Mouse (Mus musculus) stomach, embryonic 14.5 days (tissue): ENCODE results near the gene Traf3. TPM values are rescaled to one million over a fixed set of nuclear protein-coding genes. Genes with fewer than 3 reads are reported as not detected.

Source experiments
- ATAC-seq: fragments of 200-750 bp; cut with Nextera tagmentation; 2 replicates; pipeline ENCODE4 v1.8.0; 2017; ENCODE audit warnings: low read depth, moderate TSS enrichment; ENCODE audit not compliant: insufficient number of reproducible peaks, insufficient read depth, low FRiP score
- H3K27ac ChIP-seq: fragments of 300-500 bp; sonication (generic); 2 replicates; pipeline ENCODE4 v1.5.1; 2014; ENCODE audit warnings: mild to moderate bottlenecking, low read length, moderate library complexity, mixed read lengths
- H3K27me3 ChIP-seq: fragments of 300-500 bp; sonication (generic); 2 replicates; pipeline ENCODE4 v1.6.1; 2014; ENCODE audit warnings: low read length, control low read depth, mixed read lengths; ENCODE audit not compliant: control insufficient read depth, insufficient read depth
- H3K36me3 ChIP-seq: fragments of 300-500 bp; sonication (generic); 2 replicates; pipeline ENCODE4 v1.6.1; 2014; ENCODE audit warnings: mild to moderate bottlenecking, control low read depth, low read length, moderate library complexity, mixed read lengths; ENCODE audit not compliant: control insufficient read depth, insufficient read depth
- H3K4me1 ChIP-seq: fragments of 300-500 bp; sonication (generic); 2 replicates; pipeline ENCODE4 v1.6.1; 2014; ENCODE audit warnings: low read length, control low read depth, mixed read lengths; ENCODE audit not compliant: control insufficient read depth, insufficient read depth
- H3K4me2 ChIP-seq: fragments of 300-500 bp; sonication (generic); replicated peaks from 2 replicates; pipeline ENCODE4 v1.6.1; 2014; ENCODE audit warnings: low read depth, low read length, control low read depth
- H3K4me3 ChIP-seq: fragments of 300-500 bp; sonication (generic); 2 replicates; pipeline ENCODE4 v1.5.1; 2014; ENCODE audit warnings: low read depth, low read length, control low read depth
- H3K9ac ChIP-seq: fragments of 300-500 bp; sonication (generic); replicated peaks from 2 replicates; pipeline ENCODE4 v1.6.1; 2014; ENCODE audit warnings: low read depth, mild to moderate bottlenecking, control low read depth, low read length, moderate library complexity, mixed read lengths
- H3K9me3 ChIP-seq: fragments of 300-500 bp; sonication (generic); 2 replicates; pipeline ENCODE4 v1.6.1; 2016; ENCODE audit warnings: low read depth, low read length, control low read depth; ENCODE audit not compliant: control insufficient read depth
- WGBS: fragments of 180-500 bp; shearing (Covaris S2); extraction: QIAGEN DNeasy Blood & Tissue Kit; methylation state at CpG from one replicate; pipeline ENCODE4 v1.1.7; 2014; 5-methylcytosine and 5-hydroxymethylcytosine counted together
- polyA plus RNA-seq: library from polyadenylated mRNA; unstranded; fragments of >200 nt; fragmentation: Nextera tagmentation; extraction: Ambion mirVana; gene quantifications from 2 replicates; pipeline ENCODE4 v1.2.1, GENCODE M21; 2014

The Traf3 gene
- polyA plus RNA-seq, 1 experiment from 2014 or later = 13.0 TPM

DNA sequence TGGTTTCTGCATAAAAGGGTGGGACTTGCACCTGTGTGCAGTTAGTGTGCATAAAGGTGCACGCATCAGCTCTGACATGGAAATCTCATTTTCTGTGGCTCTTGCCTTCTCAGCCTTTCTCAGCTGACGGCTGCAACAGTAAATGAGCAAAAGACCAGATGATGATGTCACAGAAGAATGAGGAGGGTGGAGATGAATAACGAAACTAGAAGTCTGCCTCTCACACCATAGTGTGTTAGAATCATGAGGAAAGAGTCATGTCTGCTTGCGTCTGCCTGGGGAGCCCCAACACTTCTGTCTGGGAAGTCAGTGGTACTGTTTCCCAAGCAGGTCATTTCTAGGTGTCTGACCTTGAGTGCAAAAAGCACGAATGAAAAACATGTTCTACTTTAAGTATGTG is 15.7 kb downstream of the Traf3 start:
- WGBS = 87% methylated on average over 5 of the region's 5 CpGs
- Histone ChIP-seq H3K27me3 (no peaks in the 10 kb centered on the region), H3K36me3 (no peaks in the 10 kb centered on the region), H3K4me2 (no peak overlapping the region), H3K9ac (no peak overlapping the region), H3K27ac (no peak overlapping the region), H3K4me1 (no peaks in the 10 kb centered on the region), H3K4me3 (no peak overlapping the region), H3K9me3 (no peaks in the 10 kb centered on the region)
- no peak for ATAC-seq

DNA sequence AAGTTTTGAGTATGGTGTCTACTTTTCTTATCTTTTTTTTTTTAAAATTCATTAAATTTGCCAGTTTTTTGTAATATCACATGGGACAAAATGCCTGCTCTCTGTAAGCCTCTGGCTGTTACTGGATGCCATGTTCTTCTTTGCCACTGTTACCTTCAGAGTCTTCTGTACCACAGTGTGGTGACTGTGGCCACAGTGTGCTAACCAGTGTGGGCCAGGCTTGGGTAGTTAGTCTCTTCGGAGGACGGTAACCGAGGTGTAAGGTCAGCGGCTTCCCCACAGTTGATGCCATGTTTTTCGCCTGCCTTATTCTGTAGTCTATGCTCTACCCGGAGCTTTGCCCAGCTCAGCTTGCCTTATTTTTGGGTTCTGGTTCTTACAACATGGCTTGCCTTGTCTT is 16.2 kb downstream of the Traf3 start:
- Histone ChIP-seq H3K36me3 (no peaks in the 10 kb centered on the region), H3K4me1 (no peaks in the 10 kb centered on the region), H3K4me2 (no peak overlapping the region), H3K9ac (no peak overlapping the region), H3K4me3 (no peak overlapping the region), H3K27ac (no peak overlapping the region), H3K9me3 (no peaks in the 10 kb centered on the region), H3K27me3 (no peaks in the 10 kb centered on the region)
- ATAC-seq = no peak
- 95% methylated on average over 6 of the region's 6 CpGs for WGBS

- no peak within 1 kb of the TSS for H3K27ac ChIP-seq
- H3K9me3 ChIP-seq = no peaks in the 10 kb centered on the region
- ATAC-seq = no peak
- H3K4me1 ChIP-seq = no peaks in the 10 kb centered on the region
- no peak within 1 kb of the TSS for H3K9ac ChIP-seq
- 70% methylated on average over 5 of the region's 5 CpGs for WGBS
- H3K4me3 ChIP-seq = no peak within 1 kb of the TSS
- H3K4me2 ChIP-seq = no peak within 1 kb of the TSS
- H3K36me3 ChIP-seq = no peaks in the 10 kb centered on the region
- H3K27me3 ChIP-seq = no peaks in the 10 kb centered on the region
Measured at GRCm38 (mm10) chr12:111184476-111184875, 18.3 kb downstream of the Traf3 start, which contains the start of gene 4930595D18Rik. Gene 4930595D18Rik, minus strand, starts transcription at chr12:111184491.

GRCm38 (mm10) chr12:111186986-111187385 is 20.8 kb downstream of the Traf3 start:
- WGBS = 86% methylated on average over 3 of the region's 3 CpGs

GRCm38 (mm10) chr12:111188295-111188694 is 22.1 kb downstream of the Traf3 start:
- Histone ChIP-seq H3K9me3 (no peaks in the 10 kb centered on the region), H3K27me3 (no peaks in the 10 kb centered on the region), H3K4me1 (peaks cover 4% of the 10 kb centered on the region; the same call in 1 of the 2 replicates), H3K9ac (no peak overlapping the region), H3K4me3 (no peak overlapping the region), H3K27ac (no peak overlapping the region), H3K4me2 (no peak overlapping the region), H3K36me3 (no peaks in the 10 kb centered on the region)
- no peak for ATAC-seq
- 90% methylated on average over 4 of the region's 4 CpGs for WGBS

More at GRCm38 (mm10) chr12:111186986-111187385, 20.8 kb downstream of the Traf3 start:
- ATAC-seq = no peak
- H3K36me3 ChIP-seq = no peaks in the 10 kb centered on the region
- no peaks in the 10 kb centered on the region for H3K27me3 ChIP-seq
- H3K9me3 ChIP-seq = no peaks in the 10 kb centered on the region
- H3K9ac ChIP-seq = no peak overlapping the region
- no peak overlapping the region for H3K4me2 ChIP-seq
- no peaks in the 10 kb centered on the region for H3K4me1 ChIP-seq
- H3K4me3 ChIP-seq = no peak overlapping the region
- no peak overlapping the region for H3K27ac ChIP-seq

DNA sequence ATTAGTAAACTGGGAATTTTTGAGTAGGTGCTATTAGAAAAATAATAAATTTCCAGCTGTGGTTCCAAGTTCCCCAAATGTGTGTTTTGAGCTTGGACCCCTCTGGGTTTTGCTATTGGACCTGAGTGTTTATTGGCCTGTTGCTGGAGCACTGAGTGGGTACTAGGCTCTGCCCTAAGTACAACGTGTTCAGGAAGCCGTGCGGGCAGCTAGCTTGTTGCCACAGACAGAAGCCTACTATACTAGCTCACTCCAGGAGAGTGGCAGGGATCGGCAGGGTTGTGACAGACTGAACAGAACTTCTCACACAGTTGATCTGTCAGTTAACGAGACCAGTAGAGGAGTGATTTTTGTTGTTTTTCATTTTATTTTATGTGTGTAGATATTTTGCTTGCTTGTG is 24.2 kb downstream of the Traf3 start:
- WGBS = 90% methylated on average over 5 of the region's 5 CpGs
- ATAC-seq = no peak
- H3K27me3 ChIP-seq = no peaks in the 10 kb centered on the region
- H3K9me3 ChIP-seq = no peaks in the 10 kb centered on the region
- H3K9ac ChIP-seq = no peak overlapping the region
- H3K27ac ChIP-seq = no peak overlapping the region
- peaks cover 6% of the 10 kb centered on the region; the same call in 1 of the 2 replicates for H3K4me1 ChIP-seq
- H3K4me3 ChIP-seq = no peak overlapping the region
- no peaks in the 10 kb centered on the region for H3K36me3 ChIP-seq
- H3K4me2 ChIP-seq = no peak overlapping the region

DNA sequence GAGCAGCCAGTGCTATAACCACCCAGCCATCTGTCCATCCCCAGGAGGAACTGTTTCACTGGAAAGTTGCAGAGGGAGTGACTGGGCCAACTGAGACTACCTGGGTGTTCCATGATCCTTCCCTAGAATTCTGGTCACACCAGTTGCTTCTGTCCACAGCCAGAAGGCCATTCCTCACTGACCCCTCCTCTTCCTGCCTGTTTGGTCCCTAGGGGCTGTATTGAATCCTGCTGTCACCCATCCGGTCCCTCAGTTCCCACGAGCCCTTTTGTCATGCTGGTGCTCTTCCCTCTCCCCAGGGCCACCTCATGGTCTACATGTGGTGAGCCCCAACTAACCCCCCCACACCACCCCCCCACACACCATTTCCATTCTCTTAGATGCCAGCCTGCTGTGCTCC is 24.7 kb downstream of the Traf3 start:
- no peak for ATAC-seq
- Histone ChIP-seq H3K36me3 (no peaks in the 10 kb centered on the region), H3K27ac (no peak overlapping the region), H3K4me1 (peaks cover 6% of the 10 kb centered on the region; the same call in 1 of the 2 replicates), H3K4me2 (no peak overlapping the region), H3K9me3 (no peaks in the 10 kb centered on the region), H3K4me3 (no peak overlapping the region), H3K27me3 (no peaks in the 10 kb centered on the region), H3K9ac (no peak overlapping the region)
- 72% methylated on average over 2 of the region's 2 CpGs for WGBS

DNA sequence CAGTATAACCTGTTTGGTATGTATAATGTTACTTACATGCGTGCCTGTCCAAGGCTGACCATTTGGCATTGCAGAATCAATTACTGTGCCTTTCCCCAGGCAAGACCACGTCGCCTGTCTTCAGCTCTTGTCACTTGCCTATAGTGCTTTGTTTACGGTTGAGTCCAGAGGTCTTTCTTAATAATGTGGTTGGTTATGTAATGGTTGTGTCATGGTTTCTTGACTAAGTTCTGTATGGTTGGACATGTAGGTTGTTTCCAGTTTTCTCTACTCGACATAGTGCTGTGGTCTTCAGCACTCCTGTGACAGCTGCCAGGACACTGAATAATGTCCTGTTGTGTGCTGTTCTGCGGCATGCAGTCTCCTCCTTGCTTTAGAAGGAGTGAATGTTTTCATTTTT is 26.6 kb downstream of the Traf3 start:
- Histone ChIP-seq H3K4me2 (no peak overlapping the region), H3K4me1 (peaks cover 6% of the 10 kb centered on the region; the same call in 1 of the 2 replicates), H3K9ac (no peak overlapping the region), H3K9me3 (no peaks in the 10 kb centered on the region), H3K27me3 (no peaks in the 10 kb centered on the region), H3K36me3 (no peaks in the 10 kb centered on the region), H3K27ac (no peak overlapping the region), H3K4me3 (no peak overlapping the region)
- ATAC-seq = no peak
- WGBS = 67% methylated on average over 6 of the region's 6 CpGs

DNA sequence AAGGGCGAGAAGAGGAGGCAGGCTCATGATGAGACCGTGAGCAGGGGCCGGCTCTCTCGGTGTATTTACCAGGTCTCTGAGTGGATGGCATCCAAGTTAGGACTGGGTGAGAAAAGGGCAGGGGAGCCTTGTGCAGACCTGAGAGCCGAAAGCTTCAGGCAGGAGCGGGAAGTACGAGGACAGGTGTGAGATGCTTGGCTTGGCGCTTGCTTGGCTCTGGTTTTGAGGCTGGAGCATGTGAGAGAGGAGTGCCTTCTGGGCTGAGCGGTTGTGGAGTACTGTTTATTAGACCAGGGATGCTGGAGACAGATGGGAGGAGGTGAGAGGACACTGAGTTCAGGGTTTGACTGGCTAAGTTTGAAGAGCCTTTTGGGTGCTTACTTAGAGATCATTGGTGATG is 27.2 kb downstream of the Traf3 start:
- Histone ChIP-seq H3K27ac (no peak overlapping the region), H3K27me3 (no peaks in the 10 kb centered on the region)
- WGBS = 62% methylated on average over 9 of the region's 9 CpGs

More for the DNA sequence above, 27.2 kb downstream of the Traf3 start:
- H3K9ac ChIP-seq = no peak overlapping the region
- no peak overlapping the region for H3K4me2 ChIP-seq
- ATAC-seq = no peak
- H3K4me1 ChIP-seq = peaks cover 6% of the 10 kb centered on the region; the same call in 1 of the 2 replicates
- no peaks in the 10 kb centered on the region for H3K36me3 ChIP-seq
- no peak overlapping the region for H3K4me3 ChIP-seq
- no peaks in the 10 kb centered on the region for H3K9me3 ChIP-seq
